Mouse (Mus musculus) bone marrow, adult 2 months (tissue): ENCODE results near the gene Espn.

Experiments used
- CTCF ChIP-seq: fragments of 200-500 bp; IDR thresholded peaks from 2 replicates; pipeline ENCODE4 v1.5.1; 2011; ENCODE audit warnings: low read length, control low read depth; ENCODE audit not compliant: control insufficient read depth, insufficient read depth
- POLR2A ChIP-seq: fragments of 200-500 bp; IDR thresholded peaks from 2 replicates; pipeline ENCODE4 v1.6.1; 2011; ENCODE audit warnings: low read depth, mild to moderate bottlenecking, control low read depth, low read length, borderline replicate concordance; ENCODE audit not compliant: control insufficient read depth

DNA sequence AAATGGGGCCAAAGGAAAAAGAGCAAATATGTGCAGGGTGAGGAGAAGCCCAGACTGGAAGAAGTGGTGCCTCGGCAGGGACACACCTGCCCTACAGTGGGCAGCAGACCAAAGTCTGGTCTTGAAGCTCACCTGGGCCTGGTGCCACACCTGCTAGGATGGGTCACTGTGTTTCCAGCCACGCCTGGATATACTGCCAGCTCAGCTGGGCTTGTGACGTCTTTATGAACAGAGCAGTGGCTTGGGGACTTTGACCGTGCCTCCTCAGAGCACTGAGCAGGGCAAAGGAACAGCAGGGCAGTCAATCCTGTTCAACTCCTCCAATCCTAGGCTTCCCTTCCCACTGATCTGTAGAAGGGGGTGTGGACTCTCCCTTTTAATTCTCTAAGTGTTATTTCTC, 8.6 kb upstream of the Espn start:
- TF ChIP-seq POLR2A (no peak), CTCF (no peak)
